Mouse (Mus musculus) CH12.LX (cell line): ENCODE measurements around the gene Pias4. TPM values are rescaled to one million over a fixed set of nuclear protein-coding genes. Genes with fewer than 3 reads are reported as not detected.

Source experiments
- DNase-seq: peaks from one replicate; pipeline ENCODE4 v3.0.0-alpha.2; 2013; ENCODE audit errors: extremely low read depth
- H3K27ac ChIP-seq: 2 replicates; pipeline ENCODE4 v1.5.1; 2012; ENCODE audit warnings: low read depth, mild to moderate bottlenecking, control low read depth, moderate library complexity; ENCODE audit not compliant: insufficient read depth
- H3K27me3 ChIP-seq: replicated peaks from 2 replicates; pipeline ENCODE3; 2012; ENCODE audit warnings: inconsistent platforms
- H3K36me3 ChIP-seq, 2 experiments: replicated peaks in 1 of 2; 2 replicates each; pipeline versions ENCODE3 to v1.6.1; 2012; ENCODE audit warnings: inconsistent platforms in 1 of 2, low read length in 1 of 2, mild to moderate bottlenecking in 1 of 2, mixed read lengths in 1 of 2, moderate library complexity in 1 of 2; ENCODE audit not compliant: control insufficient read depth in 1 of 2, insufficient read depth in 1 of 2
- H3K4me1 ChIP-seq, 2 experiments: 2 replicates each; pipeline ENCODE4 v1.6.1; 2012; ENCODE audit warnings: inconsistent platforms in 1 of 2, moderate library complexity in 1 of 2; ENCODE audit not compliant: insufficient read depth in 2 of 2, control insufficient read depth in 1 of 2
- H3K4me2 ChIP-seq: 2 replicates; pipeline ENCODE4 v1.6.1; 2012; ENCODE audit warnings: low read depth, mild to moderate bottlenecking, control low read depth; ENCODE audit not compliant: poor library complexity, insufficient read depth, severe bottlenecking
- H3K4me3 ChIP-seq, 3 experiments: fragments of 150-350 bp in 1 of 3; sonication (generic) in 1 of 3; replicated peaks in 1 of 3; 2 replicates each; pipeline versions ENCODE3 to v1.5.1; 2011 to 2012; ENCODE audit warnings: low read depth in 2 of 3, low read length in 2 of 3, mild to moderate bottlenecking in 2 of 3, moderate library complexity in 2 of 3, control low read depth in 1 of 3, improper control_type of control experiment in 1 of 3, inconsistent platforms in 1 of 3, mixed read lengths in 1 of 3; ENCODE audit not compliant: poor library complexity in 1 of 3
- H3K79me2 ChIP-seq: replicated peaks from 2 replicates; pipeline ENCODE4 v1.6.1; 2012; ENCODE audit warnings: mild to moderate bottlenecking, moderate library complexity; ENCODE audit not compliant: control insufficient read depth, poor library complexity, insufficient read depth, severe bottlenecking; ENCODE audit errors: extremely low read depth
- H3K9ac ChIP-seq: 2 replicates; pipeline ENCODE4 v1.6.1; 2012; ENCODE audit warnings: low read depth, mild to moderate bottlenecking, control low read depth, moderate library complexity; ENCODE audit not compliant: insufficient read depth
- H3K9me3 ChIP-seq: replicated peaks from 2 replicates; pipeline ENCODE3; 2012; ENCODE audit warnings: low read length, inconsistent platforms, mixed read lengths
- BHLHE40 ChIP-seq: IDR thresholded peaks from 2 replicates; pipeline ENCODE4 v1.6.1; 2011; ENCODE audit warnings: mild to moderate bottlenecking, low read depth, low read length, improper control_type of control experiment
- CHD1 ChIP-seq: IDR thresholded peaks from 2 replicates; pipeline ENCODE4 v1.6.1; 2012; ENCODE audit warnings: low read depth, low read length, improper control_type of control experiment, inconsistent platforms
- CHD2 ChIP-seq: IDR thresholded peaks from 2 replicates; pipeline ENCODE4 v1.6.1; 2011; ENCODE audit warnings: low read length, improper control_type of control experiment
- CTCF ChIP-seq, 2 experiments: IDR thresholded peaks in 1 of 2; conservative IDR thresholded peaks in 1 of 2; 2 replicates each; pipeline ENCODE4 v1.5.1; 2011 to 2012; ENCODE audit warnings: low read depth in 2 of 2, low read length in 2 of 2, improper control_type of control experiment in 1 of 2, inconsistent platforms in 1 of 2, mild to moderate bottlenecking in 1 of 2, moderate library complexity in 1 of 2
- E2F4 ChIP-seq: IDR thresholded peaks from 2 replicates; pipeline ENCODE4 v1.6.1; 2011; ENCODE audit warnings: low read depth, low read length, improper control_type of control experiment; ENCODE audit not compliant: insufficient replicate concordance
- ELF1 ChIP-seq: IDR thresholded peaks from 2 replicates; pipeline ENCODE4 v1.6.1; 2014; ENCODE audit warnings: low read depth, mild to moderate bottlenecking, inconsistent platforms, low read length, improper control_type of control experiment
- EP300 ChIP-seq: IDR thresholded peaks from 2 replicates; pipeline ENCODE4 v1.6.1; 2011; ENCODE audit warnings: low read length, improper control_type of control experiment
- ETS1 ChIP-seq: conservative IDR thresholded peaks from 2 replicates; pipeline ENCODE4 v1.6.1; 2012; ENCODE audit warnings: low read depth, mild to moderate bottlenecking, inconsistent platforms, low read length, improper control_type of control experiment, moderate library complexity
- GABPA ChIP-seq: IDR thresholded peaks from 2 replicates; pipeline ENCODE4 v1.6.1; 2012; ENCODE audit warnings: low read depth, low read length, improper control_type of control experiment, inconsistent platforms; ENCODE audit not compliant: insufficient replicate concordance
- HCFC1 ChIP-seq: IDR thresholded peaks from 2 replicates; pipeline ENCODE4 v1.6.1; 2012; ENCODE audit warnings: low read depth, mild to moderate bottlenecking, inconsistent platforms, low read length, improper control_type of control experiment
- IRF4 ChIP-seq: IDR thresholded peaks from 2 replicates; pipeline ENCODE4 v1.6.1; 2014; ENCODE audit warnings: low read depth, mild to moderate bottlenecking, inconsistent platforms, low read length, improper control_type of control experiment
- JUN ChIP-seq: IDR thresholded peaks from 2 replicates; pipeline ENCODE4 v1.6.1; 2011; ENCODE audit warnings: low read depth, mild to moderate bottlenecking, low read length, improper control_type of control experiment, moderate library complexity; ENCODE audit not compliant: insufficient read depth
- JUND ChIP-seq: conservative IDR thresholded peaks from 2 replicates; pipeline ENCODE4 v1.6.1; 2011; ENCODE audit warnings: low read depth, low read length, improper control_type of control experiment
- KAT2A ChIP-seq: IDR thresholded peaks from 2 replicates; pipeline ENCODE4 v1.6.1; 2012; ENCODE audit warnings: low read length, improper control_type of control experiment, inconsistent platforms; ENCODE audit not compliant: insufficient replicate concordance
- MAFK ChIP-seq: IDR thresholded peaks from 2 replicates; pipeline ENCODE4 v1.6.1; 2011; ENCODE audit warnings: low read length, improper control_type of control experiment; ENCODE audit not compliant: insufficient replicate concordance
- MAX ChIP-seq: IDR thresholded peaks from 2 replicates; pipeline ENCODE4 v1.6.1; 2011; ENCODE audit warnings: low read length, improper control_type of control experiment
- MAZ ChIP-seq: IDR thresholded peaks from 2 replicates; pipeline ENCODE4 v1.6.1; 2012; ENCODE audit warnings: low read depth, mild to moderate bottlenecking, inconsistent platforms, low read length, improper control_type of control experiment, moderate library complexity
- MEF2A ChIP-seq: IDR thresholded peaks from 2 replicates; pipeline ENCODE4 v1.6.1; 2014; ENCODE audit warnings: low read depth, mild to moderate bottlenecking, inconsistent platforms, low read length, improper control_type of control experiment, borderline replicate concordance
- MXI1 ChIP-seq: IDR thresholded peaks from 2 replicates; pipeline ENCODE4 v1.6.1; 2011; ENCODE audit warnings: mild to moderate bottlenecking, low read depth, low read length, improper control_type of control experiment
- MYC ChIP-seq: IDR thresholded peaks from 2 replicates; pipeline ENCODE4 v1.6.1; 2011; ENCODE audit warnings: low read depth, mild to moderate bottlenecking, improper control_type of control experiment, low read length
- NELFE ChIP-seq: IDR thresholded peaks from 2 replicates; pipeline ENCODE4 v1.6.1; 2011; ENCODE audit warnings: low read depth, low read length, improper control_type of control experiment
- NRF1 ChIP-seq: IDR thresholded peaks from 2 replicates; pipeline ENCODE4 v1.6.1; 2014; ENCODE audit warnings: low read depth, mild to moderate bottlenecking, inconsistent platforms, low read length, improper control_type of control experiment, moderate library complexity
- PAX5 ChIP-seq: IDR thresholded peaks from 2 replicates; pipeline ENCODE4 v1.6.1; 2012; ENCODE audit warnings: low read length, inconsistent platforms, mixed read lengths
- POLR2A ChIP-seq: IDR thresholded peaks from 2 replicates; pipeline ENCODE4 v1.6.1; 2011; ENCODE audit warnings: low read depth, mild to moderate bottlenecking, improper control_type of control experiment, low read length
- POLR2AphosphoS2 ChIP-seq: IDR thresholded peaks from 2 replicates; pipeline ENCODE4 v1.6.1; 2011; ENCODE audit warnings: low read depth, low read length, improper control_type of control experiment
- RAD21 ChIP-seq: IDR thresholded peaks from 2 replicates; pipeline ENCODE4 v1.6.1; 2011; ENCODE audit warnings: low read depth, mild to moderate bottlenecking, low read length, improper control_type of control experiment, moderate library complexity
- RCOR1 ChIP-seq: conservative IDR thresholded peaks from 2 replicates; pipeline ENCODE4 v1.6.1; 2012; ENCODE audit warnings: low read depth, mild to moderate bottlenecking, inconsistent platforms, low read length, improper control_type of control experiment
- SIN3A ChIP-seq: IDR thresholded peaks from 2 replicates; pipeline ENCODE4 v1.6.1; 2012; ENCODE audit warnings: low read length, improper control_type of control experiment, inconsistent platforms
- SMC3 ChIP-seq: IDR thresholded peaks from 2 replicates; pipeline ENCODE4 v1.6.1; 2011; ENCODE audit warnings: low read depth, low read length, improper control_type of control experiment
- TBP ChIP-seq: conservative IDR thresholded peaks from 2 replicates; pipeline ENCODE4 v1.6.1; 2011; ENCODE audit warnings: low read depth, low read length, improper control_type of control experiment
- TCF12 ChIP-seq: IDR thresholded peaks from 2 replicates; pipeline ENCODE4 v1.6.1; 2014; ENCODE audit warnings: low read depth, mild to moderate bottlenecking, inconsistent platforms, low read length, improper control_type of control experiment
- UBTF ChIP-seq: IDR thresholded peaks from 2 replicates; pipeline ENCODE4 v1.6.1; 2012; ENCODE audit warnings: low read depth, mild to moderate bottlenecking, inconsistent platforms, low read length, improper control_type of control experiment, moderate library complexity
- USF1 ChIP-seq: IDR thresholded peaks from 2 replicates; pipeline ENCODE4 v1.6.1; 2014; ENCODE audit warnings: low read depth, mild to moderate bottlenecking, inconsistent platforms, low read length, improper control_type of control experiment
- USF2 ChIP-seq: conservative IDR thresholded peaks from 2 replicates; pipeline ENCODE4 v1.6.1; 2011; ENCODE audit warnings: low read depth, low read length, improper control_type of control experiment
- ZC3H11A ChIP-seq: IDR thresholded peaks from 2 replicates; pipeline ENCODE4 v1.6.1; 2012; ENCODE audit warnings: low read depth, mild to moderate bottlenecking, inconsistent platforms, low read length, improper control_type of control experiment
- ZKSCAN1 ChIP-seq: IDR thresholded peaks from 2 replicates; pipeline ENCODE4 v1.6.1; 2012; ENCODE audit warnings: low read depth, inconsistent platforms, low read length, improper control_type of control experiment, borderline replicate concordance
- ZMIZ1 ChIP-seq: IDR thresholded peaks from 2 replicates; pipeline ENCODE4 v1.6.1; 2012; ENCODE audit warnings: low read depth, mild to moderate bottlenecking, inconsistent platforms, low read length, improper control_type of control experiment
- ZNF384 ChIP-seq: IDR thresholded peaks from 2 replicates; pipeline ENCODE4 v1.6.1; 2012; ENCODE audit warnings: low read depth, low read length, improper control_type of control experiment, inconsistent platforms
- dilution Hi-C: fragments of 300-500 bp; cut with MboI; formaldehyde crosslinking; loops from 2 replicates; pipeline ENCODE4 v1.14.3; 2020; ENCODE audit warnings: low sequenced_read_pairs; ENCODE audit not compliant: extremely low pct_unique_long_range_greater_than_20kb, extremely low pct_ligation_motif_present
- in situ Hi-C: fragments of 300-500 bp; cut with MboI; formaldehyde crosslinking; loops from 3 replicates; pipeline ENCODE4 v1.14.3; 2019; ENCODE audit warnings: low sequenced_read_pairs, low pct_ligation_motif_present, low pct_unique_long_range_greater_than_20kb, mixed read lengths
- polyA plus RNA-seq: library from polyadenylated mRNA; unstranded; fragments of >175 nt; gene quantifications from 2 replicates; pipeline ENCODE4 v1.2.1, GENCODE M21; 2012; ENCODE audit warnings: low read depth; ENCODE audit not compliant: insufficient read length
- total RNA-seq, 2 experiments: library from RNA; depleted of rRNA; stranded (reverse); fragments of 300-350 nt in 1 of 2; fragments of >200 nt in 1 of 2; gene quantifications; 2 replicates each; pipeline ENCODE4 v1.2.3; 2012 to 2014

Pias4 gene
- total and polyA plus RNA-seq, 3 experiments: 15.3 to 33.5 (median 26.6) TPM

- Histone ChIP-seq H3K4me2 (no peak overlapping the region), H3K27ac (no peak overlapping the region), H3K9ac (no peak overlapping the region), H3K4me3 (no peak overlapping the region), H3K36me3 (no peaks in the 10 kb centered on the region), H3K79me2 (no peaks in the 10 kb centered on the region), H3K27me3 (peaks cover 5% of the 10 kb centered on the region), H3K9me3 (no peaks in the 10 kb centered on the region), H3K4me1 (peaks cover 32 to 52% of the 10 kb centered on the region in 2 experiments)
- no peak for TF ChIP-seq GABPA
- no peak for TF ChIP-seq SIN3A
- TF ChIP-seq JUND: peak; percentile 48; the same call in 1 of the 2 replicates
- TF ChIP-seq TCF12: no peak
- TF ChIP-seq JUN: no peak
- TF ChIP-seq ZKSCAN1: no peak
- 0 out of 2 replicates have a peak, but pooled peaks have one; percentile 21 for TF ChIP-seq IRF4
- no peak for TF ChIP-seq TBP
- no peak for TF ChIP-seq MAFK
- TF ChIP-seq ZC3H11A: peak; percentile 39
- TF ChIP-seq SMC3: peak; percentile 79
- TF ChIP-seq ZMIZ1: no peak
- peak; percentile 25; the same call in 1 of the 2 replicates for TF ChIP-seq MEF2A
- TF ChIP-seq BHLHE40: no peak
- peak; percentile 96 for TF ChIP-seq RAD21
- no peak; the same call in 1 of the 2 replicates for TF ChIP-seq MAZ
- TF ChIP-seq ETS1: no peak
- no peak for TF ChIP-seq MAX
- no peak for TF ChIP-seq CHD2
- TF ChIP-seq USF2: no peak
- TF ChIP-seq EP300: no peak
- no peak for TF ChIP-seq MYC
- no peak for TF ChIP-seq RCOR1
- no peak for TF ChIP-seq HCFC1
- no peak for TF ChIP-seq ELF1
- TF ChIP-seq E2F4: no peak
- TF ChIP-seq MXI1: no peak
- TF ChIP-seq CTCF (conservative IDR thresholded peaks at IDR 0.05 in 1 of 2, IDR thresholded peaks at IDR 0.05 in 1 of 2; ENCODE audit: low read depth in 2 of 2, low read length in 2 of 2): peak; percentile 74 to 96
- no peak for TF ChIP-seq NELFE
- no peak for TF ChIP-seq NRF1
- TF ChIP-seq UBTF: no peak
- no peak for TF ChIP-seq POLR2A
- TF ChIP-seq CHD1: no peak
- TF ChIP-seq PAX5: no peak
- no peak for TF ChIP-seq KAT2A
- no peak for TF ChIP-seq POLR2AphosphoS2
- no peak for TF ChIP-seq ZNF384
- no peak for TF ChIP-seq USF1
- dilution Hi-C loops (no loop called here), in situ Hi-C loops (loop anchor here (5.0 to 10.0 kb wide), 2 partner anchors 89 to 157 kb away; partner anchors contain the start of genes Hmg20b and Mfsd12)
- DNase-seq: peak; percentile 72
Measured at GRCm38 (mm10) chr10:81198230-81198629, 30.5 kb upstream of the Pias4 start.
